Comparison of ENCODE assay signal across 11 mouse cellular contexts in genomic region chr8:46869521-46869925, GRCm38 (mm10).
DNase-seq lines count a peak whose midpoint lies in the region; ATAC-seq lines count a peak whose summit lies in the region.
"Had no signal": no experiment of that assay in that cellular context is flagged by ENCODE, and none has a peak within 500 bp of the region (broad histone marks: within the 10 kb centered on the region; RNA-seq: fewer than 3 reads in every experiment).

No protein-coding gene starts in this region.

- H3K27me3 ChIP-seq in heart, embryonic 14.5 days (ENCODE audit: control insufficient read depth, insufficient read depth, low read length): no peaks in the 10 kb centered on the region
- H3K27me3 ChIP-seq in hindbrain, embryonic 14.5 days (ENCODE audit: control insufficient read depth, insufficient read depth, low read length): no peaks in the 10 kb centered on the region
- H3K27me3 ChIP-seq in kidney, embryonic 15.5 days: no peaks in the 10 kb centered on the region

- 25% methylated on average over 6 of the region's 6 CpGs for WGBS in heart, embryonic 14.5 days
- WGBS in hindbrain, embryonic 14.5 days: 91% methylated on average over 6 of the region's 6 CpGs
- WGBS in kidney, embryonic 15.5 days: 64% methylated on average over 6 of the region's 6 CpGs

- no peak overlapping the region for H3K4me3 ChIP-seq in heart, embryonic 14.5 days (ENCODE audit: control insufficient read depth in 1 of 2, insufficient read depth in 1 of 2, low read depth in 1 of 2, low read length in 2 of 2)
- H3K4me3 ChIP-seq in hindbrain, embryonic 14.5 days (replicated peaks; ENCODE audit: low read length): no peak overlapping the region
- H3K4me3 ChIP-seq in kidney, embryonic 15.5 days (replicated peaks): no peak overlapping the region

- H3K4me2 ChIP-seq in heart, embryonic 14.5 days (ENCODE audit: low read length): no peak overlapping the region
- H3K4me2 ChIP-seq in hindbrain, embryonic 14.5 days (replicated peaks): no peak overlapping the region
- no peak overlapping the region for H3K4me2 ChIP-seq in kidney, embryonic 15.5 days

- H3K9me3 ChIP-seq in heart, embryonic 14.5 days (ENCODE audit: control insufficient read depth, low read length): no peaks in the 10 kb centered on the region
- H3K9me3 ChIP-seq in hindbrain, embryonic 14.5 days (ENCODE audit: control insufficient read depth, low read length): no peaks in the 10 kb centered on the region
- no peaks in the 10 kb centered on the region for H3K9me3 ChIP-seq in kidney, embryonic 15.5 days (replicated peaks)

- H3K4me1 ChIP-seq in heart, embryonic 14.5 days (ENCODE audit: control insufficient read depth in 2 of 2, insufficient read depth in 2 of 2, low read length in 2 of 2): peaks cover 9 to 18% of the 10 kb centered on the region in 2 experiments
- H3K4me1 ChIP-seq in hindbrain, embryonic 14.5 days (replicated peaks; ENCODE audit: control insufficient read depth, insufficient read depth, low read length): no peaks in the 10 kb centered on the region
- peaks cover 6% of the 10 kb centered on the region for H3K4me1 ChIP-seq in kidney, embryonic 15.5 days

- H3K9ac ChIP-seq in heart, embryonic 14.5 days (ENCODE audit: low read length): no peak overlapping the region
- H3K9ac ChIP-seq in hindbrain, embryonic 14.5 days: no peak overlapping the region
- no peak overlapping the region for H3K9ac ChIP-seq in kidney, embryonic 15.5 days

- H3K27ac ChIP-seq in heart, embryonic 14.5 days (replicated peaks in 1 of 2; ENCODE audit: control insufficient read depth in 1 of 2, insufficient read depth in 1 of 2, low read depth in 2 of 2, low read length in 2 of 2): peak overlapping the region; percentile 42 to 44; a peak in 3 of 4 replicates
- H3K27ac ChIP-seq in hindbrain, embryonic 14.5 days: no peak overlapping the region
- no peak overlapping the region for H3K27ac ChIP-seq in kidney, embryonic 15.5 days

- peak; percentile 83 for DNase-seq in 416B (ENCODE audit: low read depth)
- peak; percentile 68 for DNase-seq in NIH3T3 (ENCODE audit: low read depth)
- DNase-seq in lung, postnatal 25 days (ENCODE audit: low spot score): peak; percentile 71
- DNase-seq in hindbrain, embryonic 14.5 days (ENCODE audit: low spot score): no peak
- DNase-seq in layer of hippocampus, adult 9-11 months: no peak
- DNase-seq: kidney, adult 11 months; left cerebral cortex, postnatal 4 days; right cerebral cortex, postnatal 25 days; thymus, postnatal 4 days had no signal

- no peak; the same call in 1 of the 2 replicates for ATAC-seq in heart, embryonic 14.5 days (ENCODE audit: insufficient number of reproducible peaks, insufficient read depth, low FRiP score, low read depth)
- no peak for ATAC-seq in hindbrain, embryonic 14.5 days (ENCODE audit: low FRiP score)
- ATAC-seq in kidney, embryonic 15.5 days (replicated peaks; ENCODE audit: low FRiP score): no peak

- no peaks in the 10 kb centered on the region for H3K36me3 ChIP-seq in heart, embryonic 14.5 days (ENCODE audit: control insufficient read depth, insufficient read depth, low read length)
- no peaks in the 10 kb centered on the region for H3K36me3 ChIP-seq in hindbrain, embryonic 14.5 days (replicated peaks; ENCODE audit: control insufficient read depth, insufficient read depth)
- H3K36me3 ChIP-seq in kidney, embryonic 15.5 days: no peaks in the 10 kb centered on the region

Comparison
In these comparisons a context has a peak if more than half of its experiments do, and no peak if none do; other contexts are left out.
1. DNase-seq: peak in 416B (single experiment), NIH3T3 (single experiment) and lung, postnatal 25 days (single experiment); none in hindbrain, embryonic 14.5 days (single experiment) and layer of hippocampus, adult 9-11 months (single experiment).
2. H3K27ac ChIP-seq: peak in heart, embryonic 14.5 days (2 of 2); none in hindbrain, embryonic 14.5 days (single experiment) and kidney, embryonic 15.5 days (single experiment).